Mouse (Mus musculus): ENCODE data around the gene Cirbp.

GRCm38 (mm10) chr10:80163721-80164120 lies 2.1 kb upstream of the Cirbp start:
- TF ChIP-seq POLR2A (IDR thresholded peaks at IDR 0.05; ENCODE audit: borderline replicate concordance, extremely low read depth, low read depth, low read length) (no peak), CTCF (IDR thresholded peaks at IDR 0.05; ENCODE audit: insufficient read depth, low read length) (no peak)
